Mouse (Mus musculus) kidney, embryonic 15.5 days (tissue): Measurements from ENCODE around the gene Galnt10. TPM values are rescaled to one million over a fixed set of nuclear protein-coding genes. Genes with fewer than 3 reads are reported as not detected.

Source experiments
- ATAC-seq: fragments of 200-750 bp; cut with Nextera tagmentation; replicated peaks from 2 replicates; pipeline ENCODE4 v1.8.0; 2017; ENCODE audit warnings: moderate TSS enrichment; ENCODE audit not compliant: low FRiP score
- H3K27ac ChIP-seq: fragments of 300-500 bp; sonication (generic); 2 replicates; pipeline ENCODE4 v1.5.1; 2015; ENCODE audit warnings: mild to moderate bottlenecking, inconsistent platforms
- H3K27me3 ChIP-seq: fragments of 300-500 bp; sonication (generic); 2 replicates; pipeline ENCODE4 v1.6.1; 2015; ENCODE audit warnings: inconsistent platforms
- H3K36me3 ChIP-seq: fragments of 300-500 bp; sonication (generic); 2 replicates; pipeline ENCODE4 v1.6.1; 2015; ENCODE audit warnings: inconsistent platforms
- H3K4me1 ChIP-seq: fragments of 300-500 bp; sonication (generic); 2 replicates; pipeline ENCODE4 v1.6.1; 2015; ENCODE audit warnings: inconsistent platforms
- H3K4me2 ChIP-seq: fragments of 300-500 bp; sonication (generic); 2 replicates; pipeline ENCODE4 v1.6.1; 2015; ENCODE audit warnings: moderate library complexity, mild to moderate bottlenecking, inconsistent platforms
- H3K4me3 ChIP-seq: fragments of 300-500 bp; sonication (generic); replicated peaks from 2 replicates; pipeline ENCODE4 v1.5.1; 2015; ENCODE audit warnings: mild to moderate bottlenecking, inconsistent platforms
- H3K9ac ChIP-seq: fragments of 300-500 bp; sonication (generic); 2 replicates; pipeline ENCODE4 v1.6.1; 2015; ENCODE audit warnings: mild to moderate bottlenecking, inconsistent platforms
- H3K9me3 ChIP-seq: fragments of 300-500 bp; sonication (generic); replicated peaks from 2 replicates; pipeline ENCODE4 v1.6.1; 2016; ENCODE audit warnings: inconsistent platforms
- WGBS: fragments of 180-500 bp; shearing (Covaris S2); methylation state at CpG from one replicate; pipeline ENCODE4 v1.1.7; 2015; ENCODE audit warnings: mixed read lengths; 5-methylcytosine and 5-hydroxymethylcytosine counted together
- polyA plus RNA-seq: library from polyadenylated mRNA; unstranded; fragments of >200 nt; fragmentation: Nextera tagmentation; extraction: Ambion mirVana; gene quantifications from 2 replicates; pipeline ENCODE4 v1.2.1, GENCODE M21; 2015

Galnt10 gene
- polyA plus RNA-seq, 1 experiment from 2014 or later = 23.6 TPM

DNA sequence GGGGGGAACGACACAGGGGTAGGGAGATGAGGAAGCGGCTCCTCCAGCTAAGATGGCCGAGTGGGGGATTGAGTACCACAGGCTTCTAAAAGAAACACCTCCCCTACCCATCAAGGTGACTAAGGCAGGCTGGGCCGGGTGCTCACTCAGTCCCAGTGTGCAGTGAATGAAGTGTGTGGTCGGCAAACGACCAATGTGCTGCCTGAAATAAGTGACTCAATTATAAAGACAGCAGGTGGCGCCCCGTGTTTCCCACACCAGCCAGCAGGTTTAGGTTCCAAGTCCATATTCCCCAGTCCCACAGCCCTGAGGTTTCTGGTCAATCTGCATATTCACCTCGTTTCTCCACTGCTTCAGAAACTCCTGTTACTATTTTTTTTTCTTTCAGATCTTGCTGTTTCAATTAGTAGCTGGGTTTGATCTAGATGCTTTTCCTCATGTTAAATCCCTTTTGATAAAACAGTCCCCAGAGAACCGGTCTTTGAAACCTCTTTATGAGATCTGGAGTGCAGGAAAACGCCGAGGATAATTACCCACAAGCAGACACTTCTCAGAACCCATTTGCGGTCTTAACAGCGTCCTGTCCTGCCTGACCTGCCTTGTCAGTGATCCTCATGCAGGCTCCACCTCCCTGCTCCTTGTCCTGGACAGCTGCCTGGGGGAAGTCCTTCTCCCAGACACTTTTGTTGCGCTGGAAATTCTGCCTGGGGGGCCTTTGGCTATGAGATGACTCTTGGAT is 27.5 kb upstream of the Galnt10 start:
- Histone ChIP-seq H3K4me3 (no peak overlapping the region), H3K4me1 (peaks cover 15% of the 10 kb centered on the region), H3K9ac (no peak overlapping the region), H3K9me3 (no peaks in the 10 kb centered on the region), H3K27me3 (no peaks in the 10 kb centered on the region), H3K4me2 (no peak overlapping the region), H3K36me3 (no peaks in the 10 kb centered on the region), H3K27ac (no peak overlapping the region)
- WGBS = 25% methylated on average over 15 of the region's 15 CpGs
- no peak for ATAC-seq

- H3K4me2 ChIP-seq = no peak overlapping the region
- H3K4me1 ChIP-seq = peaks cover 8% of the 10 kb centered on the region; the same call in 1 of the 2 replicates
- no peak for ATAC-seq
- no peaks in the 10 kb centered on the region for H3K36me3 ChIP-seq
- no peak overlapping the region for H3K4me3 ChIP-seq
- no peaks in the 10 kb centered on the region for H3K9me3 ChIP-seq
- 88% methylated on average over 3 of the region's 3 CpGs for WGBS
- H3K27me3 ChIP-seq = no peaks in the 10 kb centered on the region
- H3K27ac ChIP-seq = no peak overlapping the region
- H3K9ac ChIP-seq = no peak overlapping the region
These were observed 23.8 kb upstream of the Galnt10 start for GRCm38 (mm10) chr11:57621472-57621871.

- no peak overlapping the region for H3K4me3 ChIP-seq
- H3K9ac ChIP-seq = no peak overlapping the region
- no peak for ATAC-seq
- no peaks in the 10 kb centered on the region for H3K27me3 ChIP-seq
- no peak overlapping the region for H3K4me2 ChIP-seq
- H3K4me1 ChIP-seq = peaks cover 8% of the 10 kb centered on the region; the same call in 1 of the 2 replicates
- no peak overlapping the region for H3K27ac ChIP-seq
- no peaks in the 10 kb centered on the region for H3K36me3 ChIP-seq
- no peaks in the 10 kb centered on the region for H3K9me3 ChIP-seq
These were observed 23.4 kb upstream of the Galnt10 start for GRCm38 (mm10) chr11:57621876-57622275.

- no peaks in the 10 kb centered on the region for H3K27me3 ChIP-seq
- WGBS = 45% methylated on average over 5 of the region's 5 CpGs
- no peak overlapping the region for H3K9ac ChIP-seq
- no peaks in the 10 kb centered on the region for H3K9me3 ChIP-seq
- peaks cover 8% of the 10 kb centered on the region; the same call in 1 of the 2 replicates for H3K4me1 ChIP-seq
- H3K4me3 ChIP-seq = no peak overlapping the region
- H3K27ac ChIP-seq = no peak overlapping the region
- no peaks in the 10 kb centered on the region for H3K36me3 ChIP-seq
- no peak for ATAC-seq
- H3K4me2 ChIP-seq = no peak overlapping the region
These were observed 20.8 kb upstream of the Galnt10 start for GRCm38 (mm10) chr11:57624490-57624893.

GRCm38 (mm10) chr11:57625465-57625864 is 19.8 kb upstream of the Galnt10 start:
- no peaks in the 10 kb centered on the region for H3K9me3 ChIP-seq
- no peak for ATAC-seq
- H3K4me1 ChIP-seq = peaks cover 8% of the 10 kb centered on the region; the same call in 1 of the 2 replicates
- no peaks in the 10 kb centered on the region for H3K36me3 ChIP-seq
- no peak overlapping the region for H3K4me3 ChIP-seq
- H3K4me2 ChIP-seq = no peak overlapping the region
- H3K27ac ChIP-seq = no peak overlapping the region
- H3K27me3 ChIP-seq = no peaks in the 10 kb centered on the region
- H3K9ac ChIP-seq = no peak overlapping the region

- no peak overlapping the region for H3K9ac ChIP-seq
- H3K27ac ChIP-seq = no peak overlapping the region
- no peaks in the 10 kb centered on the region for H3K9me3 ChIP-seq
- H3K4me1 ChIP-seq = peaks cover 13% of the 10 kb centered on the region; the same call in 1 of the 2 replicates
- no peaks in the 10 kb centered on the region for H3K27me3 ChIP-seq
- H3K4me2 ChIP-seq = no peak overlapping the region
- ATAC-seq = 0 out of 2 replicates have a peak, but pooled peaks have one; percentile 23
- no peaks in the 10 kb centered on the region for H3K36me3 ChIP-seq
- 54% methylated on average over 9 of the region's 9 CpGs for WGBS
- no peak overlapping the region for H3K4me3 ChIP-seq
These were observed 18.0 kb upstream of the Galnt10 start for GRCm38 (mm10) chr11:57627086-57627735.

GRCm38 (mm10) chr11:57631805-57632485 is 13.3 kb upstream of the Galnt10 start:
- 73% methylated on average over 7 of the region's 7 CpGs for WGBS
- Histone ChIP-seq H3K36me3 (no peaks in the 10 kb centered on the region), H3K9me3 (no peaks in the 10 kb centered on the region), H3K27ac (0 out of 2 replicates have a peak overlapping the region, but pooled peaks have one; percentile 22), H3K4me1 (peaks cover 28% of the 10 kb centered on the region), H3K27me3 (no peaks in the 10 kb centered on the region), H3K9ac (no peak overlapping the region), H3K4me3 (no peak overlapping the region), H3K4me2 (no peak overlapping the region)
- no peak for ATAC-seq

DNA sequence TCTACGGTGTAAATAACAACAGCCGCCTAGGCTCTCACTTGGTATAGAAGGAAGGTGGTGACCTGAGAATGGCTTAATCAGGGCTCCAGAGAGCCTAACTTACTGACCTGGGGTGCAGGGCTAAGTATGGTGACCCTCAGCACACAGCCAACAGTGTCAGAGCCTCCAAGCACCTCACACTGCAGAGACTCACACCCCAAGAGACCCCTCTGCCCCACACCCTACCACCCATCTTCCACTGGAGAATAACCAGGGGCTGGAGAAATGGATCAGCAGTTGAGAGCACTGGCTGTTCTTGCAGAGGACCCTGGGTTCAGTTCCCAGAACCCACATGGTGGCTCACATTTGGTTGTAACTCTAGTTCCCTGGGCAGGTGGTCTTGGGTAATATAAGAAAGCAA is 12.2 kb upstream of the Galnt10 start:
- peaks cover 21% of the 10 kb centered on the region for H3K4me1 ChIP-seq
- H3K9ac ChIP-seq = no peak overlapping the region
- no peak overlapping the region for H3K4me3 ChIP-seq
- H3K9me3 ChIP-seq = no peaks in the 10 kb centered on the region
- no peaks in the 10 kb centered on the region for H3K36me3 ChIP-seq
- no peak overlapping the region for H3K27ac ChIP-seq
- 89% methylated on average over 2 of the region's 2 CpGs for WGBS
- no peaks in the 10 kb centered on the region for H3K27me3 ChIP-seq
- H3K4me2 ChIP-seq = no peak overlapping the region
- no peak for ATAC-seq

GRCm38 (mm10) chr11:57633975-57634585 is 11.2 kb upstream of the Galnt10 start:
- H3K27me3 ChIP-seq = no peaks in the 10 kb centered on the region
- H3K36me3 ChIP-seq = no peaks in the 10 kb centered on the region
- H3K4me3 ChIP-seq = no peak overlapping the region
- H3K9ac ChIP-seq = no peak overlapping the region
- ATAC-seq = peak; percentile 54; the same call in 1 of the 2 replicates
- H3K4me2 ChIP-seq = no peak overlapping the region
- no peaks in the 10 kb centered on the region for H3K9me3 ChIP-seq
- 48% methylated on average over 6 of the region's 6 CpGs for WGBS
- H3K27ac ChIP-seq = no peak overlapping the region
- peaks cover 21% of the 10 kb centered on the region for H3K4me1 ChIP-seq

DNA sequence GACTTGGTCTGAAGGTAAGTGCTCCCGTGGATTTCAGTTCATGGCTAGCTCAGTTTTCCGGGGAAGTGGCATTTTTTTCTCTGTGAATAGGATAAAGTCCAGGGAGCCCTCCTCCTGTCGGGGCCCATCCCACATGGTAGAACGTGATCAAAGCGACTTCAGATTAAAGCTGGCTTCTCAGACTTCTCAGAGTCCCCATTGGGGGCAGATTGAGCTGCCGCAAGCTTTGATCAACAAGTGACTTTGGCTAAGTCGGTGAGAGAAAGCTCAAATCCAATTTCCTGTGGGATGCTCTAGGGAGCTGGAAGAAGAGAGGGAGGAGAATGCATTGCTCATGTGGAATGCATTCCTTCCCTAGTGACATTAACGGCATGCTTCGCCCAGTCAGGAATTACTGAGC is 10.1 kb upstream of the Galnt10 start:
- Histone ChIP-seq H3K27ac (no peak overlapping the region), H3K27me3 (no peaks in the 10 kb centered on the region), H3K4me1 (peaks cover 21% of the 10 kb centered on the region), H3K9me3 (no peaks in the 10 kb centered on the region), H3K36me3 (no peaks in the 10 kb centered on the region), H3K4me3 (no peak overlapping the region), H3K9ac (no peak overlapping the region), H3K4me2 (no peak overlapping the region)
- no peak for ATAC-seq
- WGBS = 12% methylated on average over 9 of the region's 9 CpGs

GRCm38 (mm10) chr11:57643691-57644090 is 1.6 kb upstream of the Galnt10 start:
- no peak for ATAC-seq
- no peaks in the 10 kb centered on the region for H3K36me3 ChIP-seq
- no peaks in the 10 kb centered on the region for H3K9me3 ChIP-seq
- peak overlapping the region; percentile 80 for H3K4me3 ChIP-seq
- H3K27me3 ChIP-seq = no peaks in the 10 kb centered on the region
- H3K4me1 ChIP-seq = peaks cover 26% of the 10 kb centered on the region
- H3K9ac ChIP-seq = peak overlapping the region; percentile 68; the same call in 1 of the 2 replicates
- WGBS = 65% methylated on average over 2 of the region's 2 CpGs
- peak overlapping the region; percentile 98 for H3K4me2 ChIP-seq
- no peak overlapping the region for H3K27ac ChIP-seq
